Mouse (Mus musculus): Measurements from ENCODE around the gene Gm4301. TPM values are rescaled to one million over a fixed set of nuclear protein-coding genes. Genes with fewer than 3 reads are reported as not detected.
"Not testable (repeated sequence)": the region's sequence is repeated elsewhere in the genome, so short reads cannot be mapped to it uniquely, and the experiment has no call there.

Gene Gm4301
- not detected in 2 replicates for polyA plus RNA-seq (2012; ENCODE audit: insufficient read depth, insufficient read length, low replicate concordance, missing spikeins)

GRCm38 (mm10) chr10:100335376-100335775 lies at the start of gene Gm4301:
TSS of gene Gm4301 (plus strand) at chr10:100335676.
- not testable (repeated sequence) for H3K4me1 ChIP-seq (ENCODE audit: control insufficient read depth, insufficient read depth, low read length); H3K27ac ChIP-seq (ENCODE audit: insufficient read depth, low read depth, low read length); H3K4me3 ChIP-seq (ENCODE audit: insufficient read depth, low read depth, low read length)
- no CpG with 5 or more reads among the region's 2 CpGs for WGBS

DNA sequence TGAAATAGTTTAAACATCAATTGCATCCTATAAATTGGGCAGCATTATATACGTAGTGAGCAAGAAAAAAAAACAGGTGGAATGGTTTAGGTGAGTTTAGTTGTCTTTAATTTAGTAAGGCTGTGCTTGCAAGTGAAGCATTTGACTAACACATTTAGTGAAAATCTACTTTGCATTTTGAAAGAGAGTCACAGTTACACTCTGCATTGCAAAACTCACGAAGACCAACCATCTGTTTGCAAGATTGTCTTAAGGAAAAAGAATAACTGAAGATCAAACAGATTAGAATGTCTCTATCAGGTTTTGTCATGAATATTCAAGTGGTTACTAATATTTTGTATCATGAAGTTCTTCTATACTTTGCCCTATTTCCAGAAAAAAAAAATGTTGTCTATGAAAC lies 39.4 kb upstream of the Gm4301 start:
- Histone ChIP-seq H3K4me1 (ENCODE audit: control insufficient read depth, insufficient read depth, low read length) (no peaks in the 10 kb centered on the region), H3K27ac (ENCODE audit: insufficient read depth, low read depth, low read length) (no peak overlapping the region), H3K4me3 (ENCODE audit: insufficient read depth, low read depth, low read length) (no peak overlapping the region)
- WGBS = 86% methylated on average over 2 of the region's 2 CpGs
- TF ChIP-seq CTCF (IDR thresholded peaks at IDR 0.05; ENCODE audit: insufficient read depth, low read depth, low read length) = no peak
- TF ChIP-seq POLR2A (IDR thresholded peaks at IDR 0.05; ENCODE audit: insufficient read depth, low read depth, low read length) = no peak

DNA sequence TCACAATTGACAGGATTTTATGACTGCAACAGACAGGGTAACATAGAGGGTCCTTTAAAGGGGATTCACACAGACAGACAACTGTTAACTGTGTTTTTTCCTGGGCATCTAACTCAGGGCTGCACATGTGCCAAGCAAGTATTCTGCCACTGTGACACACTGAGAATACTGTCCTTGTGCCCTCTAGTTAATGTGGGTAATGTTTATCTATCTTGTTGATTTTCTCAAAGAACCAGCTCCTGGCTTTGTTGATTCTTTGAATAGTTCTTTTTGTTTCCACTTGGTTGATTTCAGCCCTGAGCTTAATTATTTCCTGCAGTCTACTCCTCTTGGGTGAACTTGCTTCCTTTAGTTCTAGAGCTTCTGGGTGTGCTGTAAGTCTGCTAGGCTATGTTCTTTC lies 35.4 kb upstream of the Gm4301 start:
- not testable (repeated sequence) for H3K4me1 ChIP-seq (ENCODE audit: control insufficient read depth, insufficient read depth, low read length); H3K4me3 ChIP-seq (ENCODE audit: insufficient read depth, low read depth, low read length); H3K27ac ChIP-seq (ENCODE audit: insufficient read depth, low read depth, low read length)

- H3K4me3 ChIP-seq (ENCODE audit: insufficient read depth, low read depth, low read length); H3K4me1 ChIP-seq (ENCODE audit: control insufficient read depth, insufficient read depth, low read length); H3K27ac ChIP-seq (ENCODE audit: insufficient read depth, low read depth, low read length): not testable (repeated sequence)
- WGBS = no CpG with 5 or more reads among the region's 3 CpGs
Observed at GRCm38 (mm10) chr10:100340536-100340935, 5.1 kb downstream of the Gm4301 start, which contains the start of gene Gm4302. TSS of gene Gm4302 (plus strand) at chr10:100340836.

DNA sequence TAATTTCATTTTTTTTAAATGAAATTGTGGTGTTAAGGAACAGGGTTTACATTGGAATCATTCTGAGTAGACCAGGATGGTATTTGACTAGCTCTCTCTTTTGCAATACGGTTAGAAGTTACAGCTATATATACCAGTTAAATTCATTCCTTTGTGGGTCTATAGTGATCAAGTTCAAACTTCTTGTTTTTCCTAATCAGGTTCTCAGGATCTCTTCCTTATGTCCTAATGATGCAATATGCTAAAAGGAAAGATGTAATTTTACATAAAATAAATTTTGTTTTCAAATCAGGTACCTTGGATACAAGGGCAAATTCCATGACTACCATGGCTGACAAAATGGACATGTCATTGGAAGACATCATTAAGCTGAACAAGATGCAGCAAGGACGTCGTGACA lies 10.2 kb downstream of the Gm4301 start, which contains the start of gene Gm4303:
Gene Gm4303 (plus strand): TSS at position 301 of the 400 bp plus-strand sequence.
- H3K4me1 ChIP-seq (ENCODE audit: control insufficient read depth, insufficient read depth, low read length); H3K4me3 ChIP-seq (ENCODE audit: insufficient read depth, low read depth, low read length); H3K27ac ChIP-seq (ENCODE audit: insufficient read depth, low read depth, low read length): not testable (repeated sequence)
- no CpG with 5 or more reads among the region's 3 CpGs for WGBS

DNA sequence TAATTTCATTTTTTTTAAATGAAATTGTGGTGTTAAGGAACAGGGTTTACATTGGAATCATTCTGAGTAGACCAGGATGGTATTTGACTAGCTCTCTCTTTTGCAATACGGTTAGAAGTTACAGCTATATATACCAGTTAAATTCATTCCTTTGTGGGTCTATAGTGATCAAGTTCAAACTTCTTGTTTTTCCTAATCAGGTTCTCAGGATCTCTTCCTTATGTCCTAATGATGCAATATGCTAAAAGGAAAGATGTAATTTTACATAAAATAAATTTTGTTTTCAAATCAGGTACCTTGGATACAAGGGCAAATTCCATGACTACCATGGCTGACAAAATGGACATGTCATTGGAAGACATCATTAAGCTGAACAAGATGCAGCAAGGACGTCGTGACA lies 15.3 kb downstream of the Gm4301 start, which contains the start of gene Gm4305:
Gene Gm4305 (plus strand): TSS at position 301 of the 400 bp plus-strand sequence.
- not testable (repeated sequence) for H3K27ac ChIP-seq (ENCODE audit: insufficient read depth, low read depth, low read length); H3K4me1 ChIP-seq (ENCODE audit: control insufficient read depth, insufficient read depth, low read length); H3K4me3 ChIP-seq (ENCODE audit: insufficient read depth, low read depth, low read length)
- WGBS = no CpG with 5 or more reads among the region's 3 CpGs

GRCm38 (mm10) chr10:100356841-100357240 lies 21.4 kb downstream of the Gm4301 start:
- 85% methylated on average over 2 of the region's 2 CpGs for WGBS
- H3K27ac ChIP-seq (ENCODE audit: insufficient read depth, low read depth, low read length); H3K4me1 ChIP-seq (ENCODE audit: control insufficient read depth, insufficient read depth, low read length); H3K4me3 ChIP-seq (ENCODE audit: insufficient read depth, low read depth, low read length): not testable (repeated sequence)

DNA sequence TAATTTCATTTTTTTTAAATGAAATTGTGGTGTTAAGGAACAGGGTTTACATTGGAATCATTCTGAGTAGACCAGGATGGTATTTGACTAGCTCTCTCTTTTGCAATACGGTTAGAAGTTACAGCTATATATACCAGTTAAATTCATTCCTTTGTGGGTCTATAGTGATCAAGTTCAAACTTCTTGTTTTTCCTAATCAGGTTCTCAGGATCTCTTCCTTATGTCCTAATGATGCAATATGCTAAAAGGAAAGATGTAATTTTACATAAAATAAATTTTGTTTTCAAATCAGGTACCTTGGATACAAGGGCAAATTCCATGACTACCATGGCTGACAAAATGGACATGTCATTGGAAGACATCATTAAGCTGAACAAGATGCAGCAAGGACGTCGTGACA lies 25.6 kb downstream of the Gm4301 start, which contains the start of gene Gm4307:
Gene Gm4307 (plus strand): TSS at position 301 of the 400 bp plus-strand sequence.
- no CpG with 5 or more reads among the region's 3 CpGs for WGBS
- H3K4me3 ChIP-seq (ENCODE audit: insufficient read depth, low read depth, low read length); H3K27ac ChIP-seq (ENCODE audit: insufficient read depth, low read depth, low read length); H3K4me1 ChIP-seq (ENCODE audit: control insufficient read depth, insufficient read depth, low read length): not testable (repeated sequence)

GRCm38 (mm10) chr10:100382460-100382859 lies 47.0 kb downstream of the Gm4301 start, which contains the start of gene Gm4312:
TSS of gene Gm4312 (minus strand) at chr10:100382560.
- not testable (repeated sequence) for H3K4me3 ChIP-seq (ENCODE audit: insufficient read depth, low read depth, low read length); H3K27ac ChIP-seq (ENCODE audit: insufficient read depth, low read depth, low read length); H3K4me1 ChIP-seq (ENCODE audit: control insufficient read depth, insufficient read depth, low read length)
- WGBS = no CpG with 5 or more reads among the region's 2 CpGs

Other genes with a start within 250 kb of the Gm4301 start
- gene Gm4302, start 5.2 kb downstream of the Gm4301 start, polyA plus RNA-seq (2012; ENCODE audit: insufficient read depth, insufficient read length, low replicate concordance, missing spikeins) = not detected in 2 replicates
- gene Gm4303, start 10.3 kb downstream of the Gm4301 start, polyA plus RNA-seq (2012; ENCODE audit: insufficient read depth, insufficient read length, low replicate concordance, missing spikeins) = not detected in 2 replicates
- not detected in 2 replicates for gene Gm4305, start 15.4 kb downstream of the Gm4301 start, polyA plus RNA-seq (2012; ENCODE audit: insufficient read depth, insufficient read length, low replicate concordance, missing spikeins)
- gene Gm4307, start 25.7 kb downstream of the Gm4301 start, polyA plus RNA-seq (2012; ENCODE audit: insufficient read depth, insufficient read length, low replicate concordance, missing spikeins) = not detected in 2 replicates
- not detected in 2 replicates for gene Gm4312, start 46.9 kb downstream of the Gm4301 start, polyA plus RNA-seq (2012; ENCODE audit: insufficient read depth, insufficient read length, low replicate concordance, missing spikeins)
- not detected in 2 replicates for gene Tmtc3, start 151.7 kb downstream of the Gm4301 start, polyA plus RNA-seq (2012; ENCODE audit: insufficient read depth, insufficient read length, low replicate concordance, missing spikeins)
- not detected in 2 replicates for gene Cep290, start 151.9 kb downstream of the Gm4301 start, polyA plus RNA-seq (2012; ENCODE audit: insufficient read depth, insufficient read length, low replicate concordance, missing spikeins)